Mouse (Mus musculus) intestine, embryonic 15.5 days (tissue): Measurements from ENCODE around the gene Gm17409. TPM values are rescaled to one million over a fixed set of nuclear protein-coding genes. Genes with fewer than 3 reads are reported as not detected.

Experiments
- ATAC-seq: fragments of 200-750 bp; cut with Nextera tagmentation; 2 replicates; pipeline ENCODE4 v1.8.0; 2017; ENCODE audit warnings: moderate TSS enrichment, moderate library complexity
- H3K27ac ChIP-seq: fragments of 300-500 bp; sonication (generic); 2 replicates; pipeline ENCODE4 v1.5.1; 2015; ENCODE audit warnings: mild to moderate bottlenecking, inconsistent platforms
- H3K27me3 ChIP-seq: fragments of 300-500 bp; sonication (generic); replicated peaks from 2 replicates; pipeline ENCODE4 v1.6.1; 2015; ENCODE audit warnings: inconsistent platforms
- H3K36me3 ChIP-seq: fragments of 300-500 bp; sonication (generic); 2 replicates; pipeline ENCODE4 v1.6.1; 2015; ENCODE audit warnings: inconsistent platforms
- H3K4me1 ChIP-seq: fragments of 300-500 bp; sonication (generic); replicated peaks from 2 replicates; pipeline ENCODE4 v1.6.1; 2015; ENCODE audit warnings: inconsistent platforms
- H3K4me2 ChIP-seq: fragments of 300-500 bp; sonication (generic); replicated peaks from 2 replicates; pipeline ENCODE4 v1.6.1; 2015; ENCODE audit warnings: mild to moderate bottlenecking, inconsistent platforms
- H3K4me3 ChIP-seq: fragments of 300-500 bp; sonication (generic); replicated peaks from 2 replicates; pipeline ENCODE4 v1.5.1; 2015; ENCODE audit warnings: inconsistent platforms
- H3K9ac ChIP-seq: fragments of 300-500 bp; sonication (generic); 2 replicates; pipeline ENCODE4 v1.6.1; 2015; ENCODE audit warnings: inconsistent platforms
- H3K9me3 ChIP-seq: fragments of 300-500 bp; sonication (generic); 2 replicates; pipeline ENCODE4 v1.6.1; 2016; ENCODE audit warnings: inconsistent platforms
- WGBS: fragments of 180-500 bp; shearing (Covaris S2); methylation state at CpG from one replicate; pipeline ENCODE4 v1.1.7; 2015; 5-methylcytosine and 5-hydroxymethylcytosine counted together
- polyA plus RNA-seq: library from polyadenylated mRNA; unstranded; fragments of >200 nt; fragmentation: Nextera tagmentation; extraction: Ambion mirVana; gene quantifications from 2 replicates; pipeline ENCODE4 v1.2.1, GENCODE M21; 2015

Gene Gm17409
- polyA plus RNA-seq, 1 experiment from 2014 or later = not detected

DNA sequence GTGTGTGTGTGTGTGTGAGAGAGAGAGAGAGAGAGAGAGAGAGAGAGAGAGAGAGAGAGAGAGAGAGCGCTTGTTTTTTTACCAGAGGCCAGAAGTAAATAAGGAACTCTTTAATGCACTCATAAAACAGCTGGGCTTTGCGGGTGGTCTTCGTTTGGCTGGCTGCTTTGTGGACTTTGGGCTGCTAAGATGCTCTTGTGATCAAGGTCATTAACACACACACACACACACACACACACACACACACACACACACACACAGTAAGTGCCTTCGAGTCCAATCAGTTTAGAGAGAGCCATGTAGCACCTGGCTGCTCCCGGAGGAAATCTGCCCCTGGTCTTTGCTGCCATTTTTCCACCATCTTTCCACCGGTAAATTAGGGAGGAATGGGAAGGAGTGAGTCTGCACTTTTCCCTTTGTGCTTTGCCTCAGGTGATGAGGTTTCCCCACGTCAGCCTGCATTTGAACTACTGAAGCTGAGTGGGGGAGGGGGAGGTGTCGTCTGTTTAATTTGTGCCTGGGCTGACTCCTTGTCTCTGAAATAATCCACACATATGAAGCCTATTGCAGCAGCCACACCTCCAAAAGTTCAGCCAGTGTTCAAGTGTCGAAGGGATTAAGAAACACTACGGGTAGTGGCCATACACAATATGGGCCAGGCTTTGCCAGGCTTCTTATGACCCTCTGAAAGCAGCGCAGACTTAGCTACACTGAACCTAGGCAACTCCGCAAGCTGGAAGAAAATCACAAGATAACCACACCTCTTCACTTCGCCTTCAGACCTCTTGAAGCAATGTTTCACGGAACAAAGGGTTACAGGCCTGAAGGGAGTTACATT, 16.7 kb downstream of the Gm17409 start:
- Histone ChIP-seq H3K9me3 (no peaks in the 10 kb centered on the region), H3K36me3 (no peaks in the 10 kb centered on the region), H3K4me1 (peaks cover 27% of the 10 kb centered on the region), H3K27me3 (no peaks in the 10 kb centered on the region), H3K27ac (no peak overlapping the region), H3K4me3 (no peak overlapping the region), H3K4me2 (no peak overlapping the region), H3K9ac (no peak overlapping the region)
- ATAC-seq = no peak
- 63% methylated on average over 13 of the region's 14 CpGs for WGBS

DNA sequence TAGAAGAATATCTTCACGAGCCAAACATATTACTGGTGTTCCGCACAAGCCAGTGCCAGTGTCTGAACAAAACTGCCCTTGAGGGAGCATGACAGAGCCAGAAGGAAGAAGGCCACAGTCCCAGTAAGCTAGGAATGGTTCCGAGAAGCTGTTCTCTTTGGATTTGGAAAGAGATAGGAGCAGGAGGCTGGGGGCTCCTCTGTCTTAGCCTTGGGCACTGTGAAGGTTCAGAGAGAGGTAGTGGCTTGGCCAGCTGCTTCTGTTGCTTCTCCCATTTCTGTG, 17.3 kb downstream of the Gm17409 start:
- H3K4me2 ChIP-seq = no peak overlapping the region
- H3K36me3 ChIP-seq = no peaks in the 10 kb centered on the region
- ATAC-seq = no peak
- H3K9ac ChIP-seq = no peak overlapping the region
- no peak overlapping the region for H3K27ac ChIP-seq
- WGBS = 72% methylated on average over 3 of the region's 3 CpGs
- H3K4me3 ChIP-seq = no peak overlapping the region
- peaks cover 27% of the 10 kb centered on the region for H3K4me1 ChIP-seq
- H3K9me3 ChIP-seq = no peaks in the 10 kb centered on the region
- no peaks in the 10 kb centered on the region for H3K27me3 ChIP-seq

DNA sequence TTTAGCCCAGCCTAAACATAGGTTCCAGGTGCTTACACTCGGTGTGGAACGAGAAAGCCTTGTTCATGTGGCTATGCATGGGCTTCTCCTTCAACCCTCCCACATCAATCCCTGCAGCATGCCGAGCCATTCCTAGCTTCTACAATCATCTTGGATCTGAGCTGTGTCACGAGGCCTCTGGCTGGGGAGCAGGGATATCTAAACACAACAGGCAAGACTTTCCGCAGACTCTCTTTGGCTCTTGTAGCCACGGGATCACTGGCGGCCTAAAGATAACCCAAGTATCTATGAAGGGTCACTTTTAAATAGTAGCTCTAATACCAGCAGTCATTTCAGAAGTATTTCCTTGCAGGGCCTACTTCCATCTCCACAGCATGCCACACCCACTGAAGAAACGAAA, 18.5 kb downstream of the Gm17409 start:
- Histone ChIP-seq H3K9ac (no peak overlapping the region), H3K4me2 (no peak overlapping the region), H3K4me1 (peaks cover 27% of the 10 kb centered on the region), H3K9me3 (no peaks in the 10 kb centered on the region), H3K27ac (no peak overlapping the region), H3K4me3 (no peak overlapping the region), H3K27me3 (no peaks in the 10 kb centered on the region), H3K36me3 (no peaks in the 10 kb centered on the region)
- no peak for ATAC-seq
- WGBS = 80% methylated on average over 8 of the region's 8 CpGs

DNA sequence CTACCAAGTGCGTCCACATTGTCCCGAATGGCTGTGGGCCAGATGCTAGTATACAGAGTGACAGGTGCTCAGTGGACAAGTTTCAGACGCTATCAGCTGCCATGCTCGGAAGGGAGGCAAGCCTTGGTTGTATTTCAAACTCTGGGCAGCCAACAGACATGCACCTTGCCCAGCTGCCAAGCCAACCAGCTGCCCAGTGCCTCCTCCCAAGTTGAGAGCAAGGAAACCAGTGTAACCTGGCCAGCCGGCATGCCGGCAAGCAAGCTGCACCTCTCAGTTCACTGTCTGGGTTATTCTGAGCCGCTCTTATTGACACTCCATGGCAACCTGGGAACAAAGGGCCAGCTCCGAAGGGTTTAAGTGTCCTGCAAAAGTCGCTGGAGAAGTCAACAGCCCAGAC, 19.4 kb downstream of the Gm17409 start:
- Histone ChIP-seq H3K27ac (no peak overlapping the region), H3K27me3 (no peaks in the 10 kb centered on the region), H3K9me3 (no peaks in the 10 kb centered on the region), H3K36me3 (no peaks in the 10 kb centered on the region), H3K4me2 (no peak overlapping the region), H3K4me1 (peaks cover 26% of the 10 kb centered on the region), H3K4me3 (no peak overlapping the region), H3K9ac (no peak overlapping the region)
- 85% methylated on average over 9 of the region's 9 CpGs for WGBS
- no peak for ATAC-seq

DNA sequence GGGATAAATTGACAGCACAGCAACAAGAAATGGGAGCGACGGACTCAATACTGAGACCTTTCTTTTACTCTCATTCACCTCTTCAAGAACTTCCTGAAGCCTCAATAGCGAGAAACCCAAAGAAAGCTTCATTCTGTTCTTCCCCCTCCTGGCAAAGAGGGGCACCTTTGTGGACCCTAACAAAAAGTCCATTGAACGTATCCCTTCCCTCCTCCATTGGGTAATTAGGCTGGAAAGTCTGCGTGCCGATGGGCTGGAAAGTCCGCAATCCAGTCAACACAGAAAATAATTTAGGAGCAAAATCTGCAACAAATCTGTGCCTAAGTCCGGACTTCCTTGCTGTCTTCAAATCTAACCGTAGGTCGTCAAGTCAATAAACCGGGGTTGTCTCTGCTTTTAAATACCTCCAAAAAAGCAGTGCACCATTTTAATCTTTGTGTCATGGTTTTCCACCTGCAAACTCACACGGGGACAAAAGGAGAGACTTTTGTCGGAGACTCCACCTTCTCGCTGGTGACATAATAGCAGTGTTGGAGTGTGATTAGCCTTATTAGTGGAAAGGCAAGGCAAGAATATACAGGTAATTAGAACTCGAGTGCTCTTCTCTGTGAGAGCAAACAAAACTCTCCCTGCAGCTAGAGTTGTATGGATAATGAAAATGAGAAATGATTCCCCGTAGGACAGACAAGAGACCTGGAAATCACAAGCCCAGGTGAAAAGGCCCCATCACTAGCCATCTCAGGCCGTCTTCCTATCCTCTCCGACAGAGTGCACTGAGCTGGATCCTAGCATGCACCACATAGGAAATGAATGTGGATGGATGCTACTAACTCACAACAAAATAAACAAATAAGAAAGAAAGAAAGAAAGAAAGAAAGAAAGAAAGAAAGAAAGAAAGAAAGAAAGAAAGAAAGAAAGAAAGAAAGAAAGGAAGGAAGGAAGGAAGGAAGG, 24.0 kb downstream of the Gm17409 start:
- no peak overlapping the region for H3K4me3 ChIP-seq
- no peaks in the 10 kb centered on the region for H3K9me3 ChIP-seq
- no peaks in the 10 kb centered on the region for H3K27me3 ChIP-seq
- no peak overlapping the region for H3K27ac ChIP-seq
- H3K4me1 ChIP-seq = peaks cover 6% of the 10 kb centered on the region
- no peak overlapping the region for H3K9ac ChIP-seq
- ATAC-seq = no peak
- no peak overlapping the region for H3K4me2 ChIP-seq
- 86% methylated on average over 18 of the region's 18 CpGs for WGBS
- H3K36me3 ChIP-seq = no peaks in the 10 kb centered on the region

DNA sequence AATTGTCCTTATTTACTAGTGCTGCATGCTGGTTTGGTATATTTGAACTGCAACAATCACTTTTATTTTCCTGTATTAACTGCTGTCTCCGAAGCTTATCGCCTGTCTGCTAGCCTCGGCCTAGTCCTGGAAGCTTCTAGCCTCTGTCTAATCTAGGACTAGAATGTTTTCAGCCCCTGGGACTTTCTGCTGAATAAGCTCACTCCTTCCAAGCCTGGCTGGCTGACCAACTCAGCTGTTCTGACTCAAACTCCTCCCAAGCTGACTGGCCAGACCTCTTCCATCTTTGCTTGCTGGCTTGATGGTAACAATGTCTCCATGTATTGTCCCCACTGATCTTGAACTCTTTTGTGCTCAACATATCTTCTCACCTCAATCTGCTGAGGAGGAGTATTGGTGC, 25.4 kb downstream of the Gm17409 start:
- 86% methylated on average over 3 of the region's 3 CpGs for WGBS
- Histone ChIP-seq H3K4me2 (no peak overlapping the region), H3K27me3 (no peaks in the 10 kb centered on the region), H3K27ac (no peak overlapping the region), H3K9ac (no peak overlapping the region), H3K9me3 (no peaks in the 10 kb centered on the region), H3K36me3 (no peaks in the 10 kb centered on the region), H3K4me3 (no peak overlapping the region), H3K4me1 (peaks cover 6% of the 10 kb centered on the region)
- ATAC-seq = no peak

DNA sequence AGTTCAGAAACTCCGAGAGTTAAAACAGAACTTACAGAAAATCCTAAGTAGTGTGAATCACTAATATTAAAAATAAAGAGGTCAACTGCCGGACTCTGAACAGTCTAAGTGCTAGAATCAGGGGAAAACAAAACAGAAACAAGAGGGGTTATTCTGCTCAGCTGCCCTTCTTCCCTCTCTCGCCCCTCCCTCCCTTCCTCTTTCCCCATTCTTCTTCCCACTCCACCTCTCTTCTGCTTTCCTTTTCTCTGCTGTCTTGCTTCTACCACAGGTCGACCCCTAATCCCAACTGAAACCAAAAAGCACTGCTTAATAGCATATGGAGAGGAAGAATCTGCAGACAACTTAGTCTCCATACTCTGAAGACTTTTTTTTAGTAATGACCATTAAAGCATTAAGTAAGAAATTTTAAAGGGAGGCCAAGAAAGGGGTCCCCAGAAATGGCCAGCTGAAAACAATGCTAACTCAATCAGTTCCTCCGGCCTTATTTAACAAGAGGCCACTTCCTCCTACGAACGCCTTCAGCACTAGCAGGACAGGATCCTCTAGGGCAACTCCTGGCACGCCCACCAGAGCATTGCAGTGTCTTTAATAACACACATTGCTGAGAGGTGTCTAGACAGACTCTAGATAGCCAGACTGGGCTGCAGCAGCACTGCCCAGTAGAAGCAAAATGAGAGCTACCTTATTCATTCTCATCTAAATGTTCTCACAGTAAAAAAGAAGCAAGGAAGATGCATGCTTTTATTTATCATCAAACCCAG, 26.9 kb downstream of the Gm17409 start:
- H3K36me3 ChIP-seq = no peaks in the 10 kb centered on the region
- no peak overlapping the region for H3K27ac ChIP-seq
- H3K4me3 ChIP-seq = no peak overlapping the region
- H3K27me3 ChIP-seq = no peaks in the 10 kb centered on the region
- peak; percentile 77 for ATAC-seq
- H3K4me1 ChIP-seq = peaks cover 6% of the 10 kb centered on the region
- H3K4me2 ChIP-seq = no peak overlapping the region
- H3K9me3 ChIP-seq = no peaks in the 10 kb centered on the region
- WGBS = 51% methylated on average over 8 of the region's 8 CpGs
- no peak overlapping the region for H3K9ac ChIP-seq

DNA sequence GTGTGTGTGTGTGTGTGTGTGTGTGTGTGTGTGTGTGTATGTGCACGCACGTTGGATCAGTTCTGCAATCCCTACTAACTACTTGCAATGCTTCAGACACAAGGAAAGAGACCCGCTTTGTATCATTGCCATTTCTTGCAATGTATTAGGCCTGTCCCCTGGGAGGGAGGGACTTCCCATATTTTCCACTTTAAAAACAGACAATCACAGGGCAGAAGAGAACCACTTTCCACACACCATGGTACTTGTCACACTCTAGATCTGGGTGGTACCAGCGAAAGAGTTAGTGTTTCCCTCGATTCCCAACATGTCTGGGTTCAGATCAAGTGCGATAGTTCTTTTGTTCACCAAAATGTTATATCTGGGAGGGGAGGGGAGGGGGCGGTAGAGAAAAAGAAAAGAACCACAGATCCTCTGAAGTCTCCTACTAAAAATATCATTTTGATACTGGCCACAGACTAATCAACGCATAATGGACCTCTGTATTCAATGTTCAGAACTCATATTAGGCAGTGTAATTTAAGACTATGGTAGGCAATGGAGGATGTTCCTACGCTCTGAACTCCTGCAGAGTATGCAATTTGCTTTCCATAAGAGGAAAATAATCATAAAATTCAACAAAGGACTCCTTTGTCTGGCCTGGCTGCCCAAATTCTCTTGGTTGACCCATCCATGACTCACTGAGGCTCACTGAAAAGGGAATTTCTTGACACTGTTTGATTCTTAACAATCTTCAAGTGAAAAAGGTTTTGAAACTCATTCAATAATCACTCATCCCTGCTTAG, 35.6 kb downstream of the Gm17409 start:
- no peaks in the 10 kb centered on the region; the same call in 1 of the 2 replicates for H3K4me1 ChIP-seq
- no peaks in the 10 kb centered on the region for H3K9me3 ChIP-seq
- H3K36me3 ChIP-seq = no peaks in the 10 kb centered on the region
- H3K4me3 ChIP-seq = no peak overlapping the region
- ATAC-seq = peak; percentile 36; the same call in 1 of the 2 replicates
- H3K27ac ChIP-seq = no peak overlapping the region
- H3K27me3 ChIP-seq = no peaks in the 10 kb centered on the region
- H3K4me2 ChIP-seq = no peak overlapping the region
- H3K9ac ChIP-seq = no peak overlapping the region
- 86% methylated on average over 9 of the region's 9 CpGs for WGBS

DNA sequence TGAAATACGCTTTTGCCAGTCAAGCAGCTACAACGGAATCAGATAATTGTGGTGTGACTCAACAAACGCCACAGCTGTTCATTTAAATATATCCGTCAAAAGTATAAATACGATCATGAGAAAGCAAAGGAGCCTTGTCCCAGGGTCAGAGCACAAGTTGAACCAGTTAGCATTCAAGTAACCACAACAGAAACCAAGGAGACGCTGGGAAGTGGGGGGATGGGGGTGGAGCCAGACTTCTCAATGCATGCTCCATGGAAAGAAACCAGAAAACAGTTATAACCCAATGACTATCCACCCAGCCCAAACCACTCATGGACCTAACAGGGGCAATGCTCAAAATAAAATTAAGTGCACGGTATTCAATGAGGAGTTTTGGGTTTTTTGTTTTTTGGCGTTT, 40.3 kb downstream of the Gm17409 start:
- Histone ChIP-seq H3K9ac (no peak overlapping the region), H3K9me3 (no peaks in the 10 kb centered on the region), H3K4me1 (peaks cover 4% of the 10 kb centered on the region; the same call in 1 of the 2 replicates), H3K36me3 (no peaks in the 10 kb centered on the region), H3K4me2 (no peak overlapping the region), H3K27ac (no peak overlapping the region), H3K4me3 (no peak overlapping the region), H3K27me3 (no peaks in the 10 kb centered on the region)
- 73% methylated on average over 8 of the region's 8 CpGs for WGBS
- ATAC-seq = no peak

DNA sequence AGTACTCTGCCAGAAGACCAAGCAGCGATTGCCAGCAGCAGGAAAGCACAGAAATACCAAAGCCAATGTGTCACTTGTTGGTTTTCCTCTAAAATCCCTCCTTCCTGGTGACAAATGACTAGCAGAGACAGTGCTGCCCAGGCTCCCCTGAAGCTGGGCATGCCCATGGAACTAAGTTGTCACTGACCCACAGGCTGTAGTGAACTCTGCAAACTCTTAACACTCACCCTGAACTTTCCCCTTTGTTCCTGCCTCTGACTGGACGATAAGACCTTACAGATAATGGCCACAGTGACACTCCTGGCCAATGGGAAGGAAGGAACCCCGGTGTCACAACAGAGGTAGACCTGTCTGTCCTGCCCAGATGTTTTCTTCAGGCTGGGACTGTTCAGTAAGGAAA, 43.3 kb downstream of the Gm17409 start:
- Histone ChIP-seq H3K27ac (no peak overlapping the region), H3K9me3 (no peaks in the 10 kb centered on the region), H3K9ac (no peak overlapping the region), H3K4me1 (peaks cover 12% of the 10 kb centered on the region; the same call in 1 of the 2 replicates), H3K4me2 (no peak overlapping the region), H3K36me3 (no peaks in the 10 kb centered on the region), H3K4me3 (no peak overlapping the region), H3K27me3 (no peaks in the 10 kb centered on the region)
- 75% methylated on average over 3 of the region's 3 CpGs for WGBS
- peak; percentile 69 for ATAC-seq

DNA sequence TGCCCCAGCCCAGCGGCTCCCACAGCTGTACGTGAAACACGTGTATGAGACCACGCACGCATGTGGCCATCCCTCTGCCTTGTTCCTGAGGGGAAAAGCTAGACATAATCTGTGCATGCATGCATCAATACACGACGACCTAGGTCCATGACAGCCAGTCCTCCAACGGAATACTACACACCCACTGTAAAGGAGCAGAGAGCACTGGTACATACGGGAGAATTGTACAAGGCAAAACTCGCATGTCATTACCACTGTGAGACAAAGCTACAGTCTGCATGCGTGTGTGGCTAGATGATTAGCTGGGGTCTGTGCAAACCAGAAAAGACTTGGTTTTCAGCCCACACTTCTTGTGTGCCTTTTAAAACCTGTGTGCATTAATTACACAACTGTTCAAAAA, 44.6 kb downstream of the Gm17409 start:
- H3K4me2 ChIP-seq = no peak overlapping the region
- H3K9me3 ChIP-seq = no peaks in the 10 kb centered on the region
- H3K4me3 ChIP-seq = no peak overlapping the region
- WGBS = 96% methylated on average over 11 of the region's 11 CpGs
- H3K27me3 ChIP-seq = no peaks in the 10 kb centered on the region
- no peak overlapping the region for H3K9ac ChIP-seq
- no peaks in the 10 kb centered on the region for H3K36me3 ChIP-seq
- ATAC-seq = no peak
- no peak overlapping the region for H3K27ac ChIP-seq
- H3K4me1 ChIP-seq = peaks cover 12% of the 10 kb centered on the region; the same call in 1 of the 2 replicates
